Mouse (Mus musculus) neural tube, embryonic 14.5 days (tissue): ENCODE data around the gene Ski. TPM values are rescaled to one million over a fixed set of nuclear protein-coding genes. Genes with fewer than 3 reads are reported as not detected.

ENCODE experiments used
- ATAC-seq: fragments of 200-750 bp; cut with Nextera tagmentation; 2 replicates; pipeline ENCODE4 v1.8.0; 2017; ENCODE audit warnings: low read depth, mild to moderate bottlenecking, moderate TSS enrichment, moderate library complexity
- H3K27ac ChIP-seq: fragments of 300-500 bp; sonication (generic); 2 replicates; pipeline ENCODE4 v1.5.1; 2014; ENCODE audit warnings: low read depth, mild to moderate bottlenecking, control low read depth, low read length, moderate library complexity, mixed read lengths
- H3K27me3 ChIP-seq: fragments of 300-500 bp; sonication (generic); 2 replicates; pipeline ENCODE4 v1.6.1; 2014; ENCODE audit warnings: low read length; ENCODE audit not compliant: control insufficient read depth, insufficient read depth
- H3K36me3 ChIP-seq: fragments of 300-500 bp; sonication (generic); 2 replicates; pipeline ENCODE4 v1.6.1; 2014; ENCODE audit warnings: low read length, mixed read lengths; ENCODE audit not compliant: control insufficient read depth, insufficient read depth
- H3K4me1 ChIP-seq: fragments of 300-500 bp; sonication (generic); 2 replicates; pipeline ENCODE4 v1.6.1; 2014; ENCODE audit warnings: low read length; ENCODE audit not compliant: control insufficient read depth, insufficient read depth
- H3K4me2 ChIP-seq: fragments of 300-500 bp; sonication (generic); 2 replicates; pipeline ENCODE4 v1.6.1; 2014; ENCODE audit warnings: mild to moderate bottlenecking, low read depth, low read length, control low read depth
- H3K4me3 ChIP-seq: fragments of 300-500 bp; sonication (generic); 2 replicates; pipeline ENCODE4 v1.5.1; 2014; ENCODE audit warnings: low read depth, low read length, control low read depth, mixed read lengths
- H3K9ac ChIP-seq: fragments of 300-500 bp; sonication (generic); replicated peaks from 2 replicates; pipeline ENCODE4 v1.6.1; 2014; ENCODE audit warnings: low read depth, mild to moderate bottlenecking, control low read depth, low read length, mixed read lengths
- H3K9me3 ChIP-seq: fragments of 300-500 bp; sonication (generic); 2 replicates; pipeline ENCODE4 v1.6.1; 2016; ENCODE audit warnings: low read length; ENCODE audit not compliant: control insufficient read depth
- WGBS: fragments of 180-500 bp; shearing (Covaris S2); extraction: QIAGEN DNeasy Blood & Tissue Kit; methylation state at CpG from one replicate; pipeline ENCODE4 v1.1.7; 2014; 5-methylcytosine and 5-hydroxymethylcytosine counted together
- polyA plus RNA-seq: library from polyadenylated mRNA; unstranded; fragments of >200 nt; fragmentation: Nextera tagmentation; extraction: Ambion mirVana; gene quantifications from 2 replicates; pipeline ENCODE4 v1.2.1, GENCODE M21; 2014

The Ski gene
- polyA plus RNA-seq, 1 experiment from 2014 or later = 16.8 TPM

- Histone ChIP-seq H3K4me3 (no peak overlapping the region), H3K36me3 (no peaks in the 10 kb centered on the region), H3K9ac (no peak overlapping the region), H3K9me3 (no peaks in the 10 kb centered on the region), H3K27ac (no peak overlapping the region; the same call in 1 of the 2 replicates), H3K4me2 (0 out of 2 replicates have a peak overlapping the region, but pooled peaks have one; percentile 6), H3K27me3 (no peaks in the 10 kb centered on the region), H3K4me1 (peaks cover 73% of the 10 kb centered on the region)
- no peak for ATAC-seq
- 63% methylated on average over 12 of the region's 12 CpGs for WGBS
Measured at GRCm38 (mm10) chr4:155217241-155218103, 4.9 kb downstream of the Ski start.

- no peaks in the 10 kb centered on the region for H3K36me3 ChIP-seq
- H3K27me3 ChIP-seq = no peaks in the 10 kb centered on the region
- no peak overlapping the region for H3K9ac ChIP-seq
- no peak overlapping the region for H3K4me3 ChIP-seq
- H3K4me1 ChIP-seq = peaks cover 73% of the 10 kb centered on the region
- peak overlapping the region; percentile 56 for H3K27ac ChIP-seq
- no peak for ATAC-seq
- H3K4me2 ChIP-seq = 0 out of 2 replicates have a peak overlapping the region, but pooled peaks have one; percentile 8
- H3K9me3 ChIP-seq = no peaks in the 10 kb centered on the region
- 51% methylated on average over 12 of the region's 12 CpGs for WGBS
Measured at GRCm38 (mm10) chr4:155215773-155216630, 6.4 kb downstream of the Ski start.

- H3K4me2 ChIP-seq = peak overlapping the region; percentile 12; the same call in 1 of the 2 replicates
- H3K4me3 ChIP-seq = no peak overlapping the region
- no peaks in the 10 kb centered on the region for H3K9me3 ChIP-seq
- WGBS = 50% methylated on average over 9 of the region's 9 CpGs
- H3K9ac ChIP-seq = no peak overlapping the region
- H3K27ac ChIP-seq = no peak overlapping the region
- peaks cover 72% of the 10 kb centered on the region for H3K4me1 ChIP-seq
- H3K36me3 ChIP-seq = no peaks in the 10 kb centered on the region
- no peak for ATAC-seq
- H3K27me3 ChIP-seq = no peaks in the 10 kb centered on the region
Measured at GRCm38 (mm10) chr4:155215203-155215602, 7.2 kb downstream of the Ski start.

DNA sequence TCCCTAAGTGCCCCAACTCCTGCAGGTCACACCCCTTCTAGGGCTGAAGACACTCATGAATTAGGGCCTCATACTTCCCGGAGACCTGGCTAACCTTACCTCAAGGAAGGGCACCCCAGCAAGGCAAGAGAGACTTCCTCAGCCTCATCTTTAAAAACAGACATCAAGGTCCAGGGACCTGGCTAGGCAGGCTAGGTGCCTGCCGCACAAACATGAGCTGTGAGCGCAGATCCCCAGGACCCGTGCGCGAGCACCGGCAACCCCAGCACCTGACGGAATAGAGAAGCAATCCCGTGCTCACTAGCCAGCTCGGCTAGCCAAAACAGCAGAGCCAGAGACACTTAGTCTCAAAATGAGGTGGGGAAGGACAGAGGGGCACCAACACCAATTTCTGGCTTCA is 7.6 kb downstream of the Ski start:
- H3K36me3 ChIP-seq = no peaks in the 10 kb centered on the region
- no peaks in the 10 kb centered on the region for H3K9me3 ChIP-seq
- no peak overlapping the region for H3K27ac ChIP-seq
- WGBS = 72% methylated on average over 10 of the region's 10 CpGs
- no peak for ATAC-seq
- no peak overlapping the region for H3K9ac ChIP-seq
- no peaks in the 10 kb centered on the region for H3K27me3 ChIP-seq
- no peak overlapping the region for H3K4me3 ChIP-seq
- peaks cover 68% of the 10 kb centered on the region for H3K4me1 ChIP-seq
- H3K4me2 ChIP-seq = peak overlapping the region; percentile 12; the same call in 1 of the 2 replicates

DNA sequence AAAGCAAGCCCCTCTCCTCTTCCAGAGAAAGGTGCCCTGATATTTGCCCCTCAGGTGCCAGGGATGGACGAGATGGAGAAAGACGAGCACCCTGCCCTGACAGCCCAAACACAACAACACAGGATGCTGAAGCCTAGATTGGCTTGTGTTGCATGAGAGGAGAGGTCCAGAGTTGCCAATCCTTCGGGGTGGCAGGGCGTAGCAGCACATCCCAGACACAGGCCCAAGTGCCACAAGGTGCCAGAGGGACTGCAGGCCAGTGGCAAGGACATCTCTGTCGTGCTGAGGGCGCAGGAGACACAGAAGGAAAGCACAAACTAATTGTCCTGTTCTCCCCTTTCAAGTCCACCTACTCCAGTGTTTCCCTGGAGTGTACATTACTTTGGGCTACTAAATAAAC is 8.2 kb downstream of the Ski start:
- H3K4me3 ChIP-seq = no peak overlapping the region
- H3K4me2 ChIP-seq = 0 out of 2 replicates have a peak overlapping the region, but pooled peaks have one; percentile 17
- peak overlapping the region; percentile 23; the same call in 1 of the 2 replicates for H3K27ac ChIP-seq
- no peaks in the 10 kb centered on the region for H3K9me3 ChIP-seq
- no peaks in the 10 kb centered on the region for H3K27me3 ChIP-seq
- H3K9ac ChIP-seq = no peak overlapping the region
- 64% methylated on average over 6 of the region's 6 CpGs for WGBS
- H3K36me3 ChIP-seq = no peaks in the 10 kb centered on the region
- H3K4me1 ChIP-seq = peaks cover 62% of the 10 kb centered on the region
- no peak for ATAC-seq

GRCm38 (mm10) chr4:155213752-155214054 is 8.7 kb downstream of the Ski start:
- 0 out of 2 replicates have a peak, but pooled peaks have one; percentile 13 for ATAC-seq

GRCm38 (mm10) chr4:155213052-155213751 is 9.2 kb downstream of the Ski start:
- H3K4me2 ChIP-seq = 0 out of 2 replicates have a peak overlapping the region, but pooled peaks have one; percentile 17
- H3K9me3 ChIP-seq = no peaks in the 10 kb centered on the region
- peaks cover 56% of the 10 kb centered on the region for H3K4me1 ChIP-seq
- H3K9ac ChIP-seq = no peak overlapping the region
- no peaks in the 10 kb centered on the region for H3K27me3 ChIP-seq
- H3K36me3 ChIP-seq = no peaks in the 10 kb centered on the region
- H3K27ac ChIP-seq = peak overlapping the region; percentile 23; the same call in 1 of the 2 replicates
- WGBS = 42% methylated on average over 9 of the region's 9 CpGs
- H3K4me3 ChIP-seq = no peak overlapping the region
- ATAC-seq = peak; percentile 22; the same call in 1 of the 2 replicates

More at GRCm38 (mm10) chr4:155213752-155214054, 8.7 kb downstream of the Ski start:
- no peaks in the 10 kb centered on the region for H3K27me3 ChIP-seq
- 0 out of 2 replicates have a peak overlapping the region, but pooled peaks have one; percentile 17 for H3K4me2 ChIP-seq
- peaks cover 58% of the 10 kb centered on the region for H3K4me1 ChIP-seq
- no peak overlapping the region for H3K9ac ChIP-seq
- WGBS = 52% methylated on average over 6 of the region's 6 CpGs
- H3K36me3 ChIP-seq = no peaks in the 10 kb centered on the region
- H3K27ac ChIP-seq = peak overlapping the region; percentile 23; the same call in 1 of the 2 replicates
- no peaks in the 10 kb centered on the region for H3K9me3 ChIP-seq
- no peak overlapping the region for H3K4me3 ChIP-seq

GRCm38 (mm10) chr4:155209494-155209893 is 12.9 kb downstream of the Ski start:
- no peak overlapping the region for H3K4me2 ChIP-seq
- no peaks in the 10 kb centered on the region for H3K27me3 ChIP-seq
- H3K9me3 ChIP-seq = no peaks in the 10 kb centered on the region
- 95% methylated on average over 5 of the region's 5 CpGs for WGBS
- ATAC-seq = no peak
- H3K36me3 ChIP-seq = no peaks in the 10 kb centered on the region
- H3K4me3 ChIP-seq = no peak overlapping the region
- H3K27ac ChIP-seq = no peak overlapping the region
- H3K9ac ChIP-seq = no peak overlapping the region
- H3K4me1 ChIP-seq = peaks cover 20% of the 10 kb centered on the region
